Mouse (Mus musculus) spleen, postnatal 10 days (tissue): ENCODE data around the gene Vwa3b.

Experiments used
- DNase-seq, 2 experiments: peaks; one replicate each; pipeline ENCODE4 v3.0.0; 2021 to 2022; ENCODE audit warnings: low spot score in 2 of 2

Gene Vwa3b

DNA sequence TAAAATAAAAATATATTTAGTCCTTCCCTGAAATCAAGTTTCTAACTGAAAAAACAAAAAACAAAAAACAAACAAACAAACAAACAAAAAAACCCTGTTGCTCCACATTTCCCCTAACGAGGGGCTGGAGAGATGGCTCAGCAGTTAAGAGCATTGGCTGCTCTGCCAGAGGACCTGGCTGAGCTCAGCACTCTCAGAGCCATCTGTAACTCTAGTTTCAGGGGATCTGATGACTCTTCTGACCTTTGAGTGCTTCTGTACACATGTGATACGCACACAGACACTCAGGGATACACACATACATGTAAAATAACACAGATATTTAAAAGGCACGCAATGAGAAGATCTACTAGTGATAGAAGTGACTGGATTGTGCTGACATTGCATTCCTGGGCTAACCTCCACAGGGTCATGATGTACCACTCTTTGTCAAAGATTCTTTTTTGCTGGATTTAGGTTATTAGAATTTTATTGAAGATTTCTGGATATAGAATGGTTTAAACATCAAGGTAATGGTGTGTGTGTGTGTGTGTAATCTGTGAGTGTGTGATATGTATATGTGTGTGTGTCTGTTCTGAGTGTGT lies 14.7 kb upstream of the Vwa3b start:
- no peak for DNase-seq

DNA sequence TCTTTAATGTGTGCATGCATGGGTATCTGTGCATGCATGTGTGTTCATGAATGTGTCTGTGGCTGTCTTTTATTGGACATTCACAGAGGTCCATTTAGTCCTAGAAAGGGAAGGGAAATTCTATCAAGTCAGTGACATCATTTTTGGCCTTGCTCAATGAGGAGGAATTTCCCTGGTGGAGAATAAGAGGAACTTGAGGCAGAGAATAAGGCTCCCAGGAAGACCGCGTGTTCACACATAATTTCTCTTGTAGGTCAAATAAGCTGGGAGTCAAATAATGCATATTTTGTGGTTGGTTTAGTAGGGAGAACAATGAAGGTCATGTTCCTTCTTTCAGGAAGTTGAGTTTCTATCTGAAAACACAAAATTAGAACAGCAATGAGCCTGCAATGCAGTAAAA lies 13.4 kb upstream of the Vwa3b start:
- no peak for DNase-seq

DNA sequence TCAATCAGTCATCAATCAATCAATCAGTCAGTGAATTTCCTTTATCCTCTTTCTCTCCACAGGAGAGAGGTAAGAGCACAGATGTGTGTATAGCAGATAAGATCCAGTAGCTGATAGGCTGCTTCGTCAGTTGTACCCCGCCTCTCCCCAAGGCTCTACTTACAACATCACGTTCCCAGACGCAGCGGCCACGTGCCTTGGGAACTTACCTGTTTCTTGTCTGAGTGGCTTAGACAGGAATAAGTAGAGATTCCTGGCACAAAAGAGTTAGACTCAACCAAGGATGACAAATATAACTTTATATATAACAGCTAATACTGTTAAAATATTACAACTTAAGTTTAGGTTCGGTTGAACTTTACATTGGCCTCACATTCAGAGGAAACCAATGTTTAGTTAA lies 12.7 kb upstream of the Vwa3b start:
- no peak for DNase-seq

DNA sequence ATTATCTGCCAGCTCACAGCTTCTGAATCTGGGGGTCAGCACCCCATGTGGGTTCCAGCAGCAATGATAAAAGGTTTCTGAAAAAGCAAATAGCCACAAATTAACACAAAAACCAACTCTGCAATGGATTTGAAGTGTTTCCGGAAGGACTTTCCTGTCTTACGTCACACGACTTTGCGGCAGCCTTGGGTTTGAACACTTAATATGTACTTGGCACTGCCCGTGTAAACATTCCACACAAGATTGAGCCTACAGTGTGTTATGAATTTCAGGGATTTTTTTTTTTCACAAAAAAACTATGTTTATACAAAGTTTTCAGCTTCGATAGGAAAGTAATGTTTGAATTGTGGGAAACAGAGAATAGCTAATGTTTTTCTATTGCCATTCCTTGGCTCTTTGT lies 7.4 kb upstream of the Vwa3b start:
- no peak for DNase-seq

DNA sequence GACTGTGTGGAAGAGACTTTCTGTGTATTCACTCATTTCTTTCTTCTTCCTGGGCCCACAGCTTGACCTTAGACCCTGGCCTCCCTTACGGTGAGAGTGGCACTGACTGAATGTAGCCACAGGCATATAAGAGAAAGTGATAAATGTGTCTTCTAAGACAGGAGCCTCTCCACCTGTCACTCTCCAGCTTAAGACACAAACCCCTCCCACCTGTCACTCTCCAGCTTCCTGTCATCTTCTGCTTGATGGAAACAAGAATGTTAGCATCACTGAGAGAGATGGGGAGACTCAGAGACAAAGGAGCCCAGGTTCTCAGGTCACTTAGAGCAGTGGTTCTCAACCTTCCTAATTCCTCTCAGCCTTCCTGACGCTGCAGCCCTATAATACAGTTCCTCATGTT lies 3.7 kb upstream of the Vwa3b start:
- no peak for DNase-seq

DNA sequence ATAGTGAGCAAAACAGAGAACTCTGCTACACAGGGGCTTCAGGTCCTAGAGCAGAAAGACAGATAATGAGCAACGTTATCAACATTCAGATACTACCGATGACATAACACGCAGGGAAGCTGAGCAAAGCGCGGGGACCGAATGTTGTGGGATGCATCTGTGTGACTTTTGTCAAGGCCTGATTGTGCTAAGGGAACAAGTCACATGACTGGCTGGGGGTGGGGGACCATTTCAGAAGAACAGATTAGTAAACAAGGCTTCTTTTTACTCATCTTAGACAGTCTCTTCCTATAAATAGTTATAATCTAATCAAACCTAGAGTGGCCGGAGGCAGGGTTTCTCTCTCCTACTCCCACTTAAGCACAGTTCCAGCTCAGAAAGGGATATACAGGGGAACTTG lies 1.7 kb upstream of the Vwa3b start:
- DNase-seq: no peak

DNA sequence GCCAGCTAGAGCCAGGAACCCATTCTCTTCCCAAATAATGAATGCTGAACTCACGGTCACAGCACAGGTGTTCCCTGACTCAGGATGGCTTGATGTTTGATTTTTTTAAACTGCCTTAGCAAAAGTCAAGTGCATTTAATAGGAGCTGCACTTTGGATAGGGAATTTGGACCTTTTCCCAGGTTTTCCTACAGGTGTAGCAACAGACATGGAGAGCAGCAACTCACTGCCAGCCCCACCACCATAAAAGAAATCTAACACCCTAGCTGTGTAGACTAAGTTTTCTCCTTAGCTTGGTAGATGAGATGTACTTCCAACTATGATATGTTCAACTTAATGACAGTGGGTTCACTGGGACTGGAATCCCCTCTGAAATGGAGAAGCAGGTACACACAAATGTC lies 1.0 kb upstream of the Vwa3b start:
- DNase-seq: no peak

DNA sequence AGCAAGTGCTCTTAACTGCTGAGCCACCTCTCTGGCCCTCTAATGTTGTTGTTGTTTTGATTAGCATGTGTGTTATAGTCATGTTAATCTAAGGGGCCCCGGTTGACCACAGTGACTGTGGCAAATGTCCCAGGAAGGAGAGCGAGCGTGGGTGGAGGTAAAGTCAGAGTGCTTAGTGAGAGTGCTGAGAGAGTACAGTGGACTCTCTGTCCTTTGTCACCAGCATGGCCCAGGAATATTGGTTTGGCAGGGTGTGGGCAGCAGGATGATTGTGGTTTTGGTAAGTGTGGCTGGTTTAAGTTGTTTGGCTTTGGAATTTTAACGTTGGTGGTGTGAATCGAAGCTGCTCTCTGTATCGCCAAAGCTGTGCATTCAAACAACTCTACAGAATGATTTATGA lies 470 bp downstream of the Vwa3b start:
- no peak for DNase-seq

DNA sequence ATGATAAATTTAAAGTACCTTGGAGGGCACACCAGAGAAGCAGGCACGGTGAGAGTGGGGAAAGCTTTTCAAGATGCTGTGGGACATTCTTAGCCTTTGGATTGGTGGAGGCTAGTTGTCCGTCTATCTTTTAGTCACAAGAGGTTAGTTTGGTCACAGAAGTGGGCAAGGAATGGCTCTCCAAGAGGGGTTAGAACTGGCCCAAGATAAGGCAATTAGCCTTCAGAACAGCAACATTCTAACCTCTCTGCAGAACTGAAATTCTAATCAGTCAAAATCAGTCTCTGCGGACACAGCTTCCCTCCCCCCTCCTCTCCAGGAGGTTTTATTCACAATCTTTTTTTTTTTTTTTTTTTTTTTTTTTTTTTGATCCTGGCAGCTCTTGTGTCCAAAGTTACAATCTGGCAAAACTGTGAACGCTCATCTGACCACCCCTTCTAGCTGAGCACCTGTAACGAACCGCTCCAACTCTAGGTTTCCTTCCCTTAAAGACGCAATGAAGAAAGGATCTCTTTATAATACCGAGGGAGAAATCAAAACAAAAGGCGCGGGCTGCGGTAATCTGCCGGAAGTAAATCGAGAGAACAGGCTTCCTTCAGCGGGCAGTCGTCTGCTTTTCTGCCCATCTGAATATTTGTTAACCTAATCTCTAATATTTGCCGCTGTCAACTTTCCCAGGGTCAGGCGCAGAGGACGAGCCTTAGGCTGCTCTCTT lies 2.2 kb downstream of the Vwa3b start:
- peak in 1 of 2 experiments; percentile 6 for DNase-seq

DNA sequence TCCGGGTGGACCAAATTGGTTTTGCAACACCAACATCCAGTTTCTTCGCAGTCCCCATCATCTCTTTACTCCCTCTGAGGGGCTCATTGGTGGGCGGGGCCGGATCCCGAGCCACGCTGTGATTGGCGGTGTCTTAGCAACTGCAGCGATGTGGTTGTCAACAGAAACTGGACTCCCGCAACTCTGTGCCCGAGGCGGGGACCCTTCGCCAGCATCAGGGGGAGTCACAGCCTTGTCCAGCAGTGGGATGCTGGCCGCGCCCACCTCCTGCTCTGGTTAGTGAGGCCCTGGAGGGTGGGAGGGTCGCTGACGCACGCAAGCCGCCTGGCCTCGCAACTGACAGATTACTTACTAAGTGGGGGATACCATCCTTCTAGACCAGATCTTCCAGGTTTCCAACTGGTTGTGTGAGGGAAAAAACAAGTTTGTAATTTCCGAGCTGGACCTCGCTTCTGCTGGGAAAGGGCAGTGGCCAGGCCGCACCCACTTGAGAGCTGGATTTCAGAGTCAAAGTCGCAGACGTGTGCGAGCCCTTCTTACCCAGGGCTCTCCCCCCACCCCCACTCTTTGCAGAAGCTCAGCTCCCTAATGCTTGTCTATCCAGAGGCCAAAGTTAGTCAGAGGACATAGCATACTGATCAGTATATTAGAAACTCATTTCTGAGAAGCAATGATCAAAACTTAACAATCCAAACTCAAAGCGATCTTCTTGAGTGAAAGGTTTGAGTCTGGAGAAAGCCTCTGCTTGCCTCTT lies 2.9 kb downstream of the Vwa3b start:
- DNase-seq: peak; percentile 22 to 55

DNA sequence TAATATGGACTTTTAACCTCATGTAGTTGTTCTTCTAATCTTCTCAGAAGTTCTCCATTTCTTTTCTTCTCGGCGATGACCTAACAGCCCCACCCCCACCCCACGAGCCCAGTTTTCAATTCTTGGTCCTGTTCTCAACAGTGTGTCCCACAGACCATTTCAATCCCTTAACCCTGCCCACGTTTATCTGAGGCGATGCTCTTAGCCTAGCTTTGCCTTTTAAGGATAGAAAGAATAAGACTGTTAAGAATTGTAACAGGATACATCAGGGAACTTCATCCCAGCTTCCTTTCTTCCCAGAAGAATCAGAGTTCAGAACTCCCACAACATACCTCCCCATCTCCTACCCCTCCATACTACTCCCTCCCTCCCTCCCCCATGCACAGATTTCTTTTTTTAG lies 3.5 kb downstream of the Vwa3b start:
- no peak for DNase-seq

DNA sequence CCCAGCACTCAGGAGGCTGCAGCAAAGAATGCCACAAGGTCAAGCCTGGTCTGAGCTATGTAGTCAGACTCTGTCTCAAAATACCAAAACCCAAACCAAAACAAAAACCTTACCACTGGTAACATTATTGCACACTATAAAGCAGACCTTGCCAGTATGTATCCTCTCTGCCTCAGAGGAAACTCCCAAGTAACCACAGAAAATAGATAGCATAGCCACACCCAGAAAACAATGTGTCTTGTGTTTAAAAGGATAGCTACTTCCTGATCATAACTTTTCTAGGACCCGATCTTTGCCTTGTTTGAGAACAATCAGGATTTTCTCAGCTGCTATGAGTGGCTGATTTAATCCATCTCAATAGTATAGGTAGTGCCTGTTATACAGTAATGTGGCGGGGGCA lies 4.3 kb downstream of the Vwa3b start:
- DNase-seq: no peak

DNA sequence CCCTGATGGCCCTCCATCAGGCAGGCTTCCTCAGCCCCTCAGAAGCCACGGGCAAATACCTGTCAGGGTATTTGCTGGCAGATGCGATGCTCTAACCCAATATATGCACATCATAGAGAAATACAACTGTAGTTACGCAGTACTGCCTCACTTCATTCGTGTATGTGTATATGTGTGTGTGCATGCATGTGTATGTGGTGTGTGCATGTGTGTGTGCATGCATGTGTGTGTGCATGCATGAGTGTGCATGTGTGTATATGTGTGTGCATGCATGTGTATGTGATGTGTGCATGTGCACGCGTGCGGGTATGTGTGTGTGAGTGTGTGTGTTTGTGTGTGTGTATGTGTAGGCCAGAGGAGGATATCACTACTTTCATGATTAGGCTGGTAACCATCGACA lies 9.5 kb downstream of the Vwa3b start:
- DNase-seq: no peak

DNA sequence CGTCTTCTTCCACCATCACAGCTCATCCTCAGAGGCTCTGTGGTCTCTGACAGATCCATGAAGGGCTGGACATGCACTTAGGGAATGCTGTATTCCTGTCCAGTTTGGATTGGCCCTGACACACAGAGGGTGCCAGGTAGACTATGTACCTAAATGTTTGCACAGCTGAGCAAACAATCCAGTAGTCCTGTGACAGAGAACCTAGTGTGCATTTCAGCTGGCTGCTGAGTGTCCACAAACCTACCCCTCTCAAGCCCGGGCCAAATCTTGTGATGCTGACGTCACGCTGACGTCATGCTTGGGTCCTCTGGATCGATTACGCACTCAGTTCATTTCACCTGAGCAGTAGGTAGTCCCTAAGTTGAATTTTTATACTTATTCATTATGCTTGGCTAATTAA lies 14.7 kb downstream of the Vwa3b start:
- no peak for DNase-seq

DNA sequence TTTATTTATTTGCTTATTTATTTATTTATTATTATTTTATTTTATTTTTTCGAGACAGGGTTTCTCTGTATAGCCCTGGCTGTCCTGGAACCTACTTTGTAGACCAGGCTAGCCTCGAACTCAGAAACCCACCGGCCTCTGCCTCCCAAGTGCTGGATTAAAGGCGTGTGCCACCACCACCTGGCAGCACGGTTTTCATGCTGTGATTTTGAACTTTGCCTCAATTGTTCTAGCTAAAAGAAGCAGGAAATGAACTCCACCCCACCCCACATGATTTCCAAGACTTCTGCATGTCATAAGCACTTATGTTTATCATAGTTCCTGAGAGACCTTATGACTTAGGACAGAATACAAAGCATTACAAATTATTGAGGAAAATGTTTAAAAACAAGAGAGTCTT lies 15.5 kb downstream of the Vwa3b start:
- DNase-seq: no peak

DNA sequence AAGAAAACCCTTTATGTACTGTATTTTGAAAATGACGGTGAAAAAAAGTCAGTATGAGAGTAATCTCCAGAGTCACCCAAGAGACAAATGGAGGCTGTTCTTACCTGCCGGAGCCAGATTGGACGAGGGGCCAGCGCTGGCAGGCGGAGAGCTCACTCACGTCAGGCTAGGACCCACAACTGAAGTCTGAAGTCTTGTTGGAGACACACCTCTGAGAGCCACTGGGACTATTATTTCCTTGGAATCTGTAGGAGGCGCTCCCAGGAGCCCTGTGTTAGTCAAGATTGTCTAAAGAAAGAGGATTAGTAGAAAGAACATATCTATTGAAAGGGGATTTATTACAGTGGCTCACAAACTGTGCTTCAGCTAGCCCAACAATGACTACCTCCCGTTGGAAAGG lies 16.4 kb downstream of the Vwa3b start:
- DNase-seq: no peak

DNA sequence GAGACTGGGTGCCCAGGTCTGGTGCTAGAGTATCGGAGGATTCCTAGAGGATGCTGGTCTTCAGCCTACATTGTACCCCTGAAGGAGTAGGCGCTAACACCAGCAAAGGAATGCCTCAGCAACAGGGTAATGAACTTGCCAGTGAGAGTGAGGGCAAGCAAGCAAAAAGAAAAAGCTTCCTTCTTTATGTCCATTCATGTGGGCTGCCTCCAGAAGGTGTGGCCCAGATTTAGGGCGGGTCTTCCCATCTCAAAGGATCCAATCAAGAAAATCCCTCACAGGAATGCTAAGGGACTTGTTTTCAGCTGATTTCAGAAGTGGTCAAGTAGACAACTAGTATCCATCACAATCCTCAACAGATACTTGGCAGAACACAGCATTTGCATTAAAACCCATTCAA lies 16.8 kb downstream of the Vwa3b start:
- no peak for DNase-seq

DNA sequence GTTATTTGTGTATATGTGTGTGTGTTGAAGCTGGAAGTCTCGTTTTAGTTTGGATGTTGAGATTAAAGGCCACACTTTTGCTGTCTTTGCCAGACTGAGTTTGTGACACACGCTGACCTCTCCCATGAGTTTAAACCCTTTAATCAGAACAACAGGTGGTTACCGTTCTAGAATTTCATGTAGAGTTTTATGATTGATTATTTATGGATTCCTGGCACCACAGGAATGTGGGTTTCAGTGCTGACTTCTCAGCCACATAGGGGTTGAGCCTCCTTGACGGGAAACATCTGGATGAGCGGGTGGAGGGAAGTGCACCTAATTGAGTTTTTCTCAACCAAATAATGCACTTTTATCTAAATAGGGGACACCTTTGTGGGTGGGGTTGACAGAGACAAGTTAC lies 19.1 kb downstream of the Vwa3b start:
- no peak for DNase-seq

DNA sequence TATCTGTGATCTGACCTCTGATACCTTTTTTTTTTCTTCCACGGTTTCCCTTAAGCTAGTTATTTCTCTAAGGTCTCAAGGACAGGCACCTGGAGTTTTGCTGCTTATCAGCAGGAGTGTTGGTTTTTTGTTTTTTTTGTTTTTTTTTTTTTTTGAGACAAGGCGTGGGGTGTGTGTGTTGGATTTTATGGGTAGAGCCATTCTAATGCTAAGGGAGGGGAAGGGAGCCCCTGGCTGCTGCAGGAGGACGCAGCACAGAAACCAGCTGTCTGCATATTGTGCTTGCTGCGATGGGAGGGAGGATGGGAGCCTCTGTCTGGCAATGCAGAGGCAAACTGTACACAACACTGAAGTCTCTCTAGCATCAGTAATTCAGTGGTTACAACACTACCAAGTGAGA lies 22.8 kb downstream of the Vwa3b start:
- no peak for DNase-seq

DNA sequence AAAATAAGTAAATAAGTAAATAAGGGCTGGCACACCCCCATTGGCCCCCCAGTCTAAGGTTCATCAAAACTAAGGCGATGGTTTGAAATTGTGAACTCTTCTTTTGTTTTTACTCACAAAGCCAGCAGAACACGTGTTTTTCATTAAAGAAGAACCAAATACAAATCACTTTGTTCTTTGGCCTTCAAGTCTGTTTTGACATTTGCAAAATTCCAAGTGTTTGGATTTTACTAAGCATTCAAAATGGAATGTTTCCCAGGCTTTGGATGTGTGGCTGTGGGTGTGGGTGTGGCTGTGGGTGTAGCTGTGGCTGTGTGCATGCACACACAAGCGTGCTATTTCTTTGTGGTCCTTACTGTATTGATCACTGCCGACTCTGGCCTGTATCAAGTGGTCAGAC lies 27.3 kb downstream of the Vwa3b start:
- no peak for DNase-seq

DNA sequence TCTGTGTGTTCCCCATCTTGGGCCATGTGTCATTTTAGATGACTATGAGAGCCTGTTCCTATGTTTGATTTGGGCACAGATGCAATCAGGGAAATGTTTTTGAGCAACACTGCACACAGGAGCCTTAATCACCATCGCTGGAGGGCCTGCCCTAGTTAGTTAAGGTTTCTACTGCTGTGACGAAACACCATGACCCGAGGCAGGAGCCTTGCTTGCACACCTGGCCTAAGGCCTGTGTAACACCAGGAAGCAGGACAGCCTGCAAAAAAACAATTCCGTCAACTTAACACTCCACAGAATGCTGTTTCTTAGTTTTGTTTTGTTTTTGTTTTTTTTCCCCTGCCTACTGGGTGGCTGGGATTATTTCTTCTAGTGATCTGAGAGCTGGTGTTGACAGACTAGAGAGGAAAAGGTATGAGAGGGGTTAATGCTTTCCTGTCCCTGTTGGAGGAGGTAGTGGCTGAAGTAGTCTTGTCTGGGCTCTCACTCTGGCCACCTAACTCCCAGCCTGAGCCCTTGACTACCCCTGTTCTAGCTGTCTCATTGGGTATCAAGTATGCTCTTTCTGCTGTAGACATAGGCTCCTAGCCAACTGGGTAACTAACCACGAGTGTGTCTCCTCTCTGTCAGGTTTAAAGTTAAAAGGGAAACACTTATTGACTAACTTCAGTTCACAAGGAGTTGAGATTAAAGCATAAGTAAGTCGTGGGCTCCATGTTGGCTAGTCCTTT lies 30.6 kb downstream of the Vwa3b start:
- no peak for DNase-seq

DNA sequence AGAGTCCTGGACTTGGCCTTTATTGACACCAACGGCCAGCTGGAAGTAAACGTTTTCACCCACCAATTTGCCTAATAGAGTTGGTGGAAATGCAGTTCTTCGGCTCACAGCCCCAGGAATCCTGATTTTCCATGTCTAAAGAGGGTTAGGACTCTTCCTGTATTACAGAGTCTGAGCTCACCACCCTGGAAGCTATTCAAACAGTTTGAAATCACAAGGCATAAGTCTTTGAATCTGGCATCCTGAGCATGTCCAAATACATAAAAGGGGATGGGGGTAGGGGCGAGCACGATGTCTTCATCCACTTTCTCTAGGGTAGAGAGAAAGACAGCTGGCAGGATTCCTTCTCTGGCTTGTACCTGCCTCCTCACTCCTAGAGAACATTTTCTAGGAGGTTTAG lies 34.5 kb downstream of the Vwa3b start:
- DNase-seq: no peak

DNA sequence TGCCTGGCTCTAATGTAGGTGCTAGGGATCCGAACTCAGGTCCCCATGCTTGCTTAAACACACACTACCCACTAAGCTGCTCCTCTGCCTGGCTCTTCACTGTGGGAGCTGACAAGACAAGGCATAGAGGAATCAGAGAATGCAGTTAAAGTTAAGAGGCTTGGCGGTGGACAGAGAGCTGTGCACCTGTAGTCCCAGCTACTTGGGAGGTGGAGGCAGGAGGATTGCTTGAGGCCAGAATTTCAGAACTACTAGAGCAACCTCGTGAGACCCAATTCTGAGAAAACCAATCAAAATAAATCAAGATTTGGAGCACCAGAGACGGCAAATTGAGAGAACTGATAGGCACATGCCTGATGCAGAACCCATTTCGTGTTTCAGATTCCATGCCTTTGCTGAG lies 36.7 kb downstream of the Vwa3b start:
- no peak for DNase-seq
